Mouse (Mus musculus): ENCODE data around the gene Thada.

DNA sequence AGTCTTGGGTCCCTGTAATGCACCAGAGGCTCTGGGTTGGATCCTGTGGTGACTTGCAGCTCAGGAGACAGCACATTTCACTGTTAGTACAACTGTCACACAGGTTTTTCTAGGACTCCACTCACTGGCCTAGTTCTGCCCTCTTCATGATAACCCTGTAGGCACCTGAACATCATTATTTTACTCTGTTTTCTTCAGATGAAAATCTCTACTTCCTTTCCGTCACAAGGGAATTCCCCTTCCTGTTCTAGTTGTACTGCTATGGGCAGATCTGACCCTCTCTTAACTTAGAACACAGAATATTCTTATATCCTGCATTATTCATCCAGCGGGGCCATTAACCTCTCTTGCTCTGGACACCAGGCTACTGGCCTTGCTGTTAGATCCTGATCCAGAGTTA lies 234.6 kb downstream of the Thada start:
- TF ChIP-seq POLR2A (IDR thresholded peaks at IDR 0.05; ENCODE audit: low read depth, low read length) (no peak), CTCF (conservative IDR thresholded peaks at IDR 0.05; ENCODE audit: insufficient read depth, insufficient read length, low read depth, low read length) (no peak)
